Mouse (Mus musculus): Measurements from ENCODE around the gene Slc12a5. TPM values are rescaled to one million over a fixed set of nuclear protein-coding genes. Genes with fewer than 3 reads are reported as not detected.

Gene Slc12a5
- polyA plus RNA-seq, 1 experiment from 2014 or later: 6.0 TPM

GRCm38 (mm10) chr2:164921984-164922383, 38.6 kb upstream of the Slc12a5 start:
- no peak overlapping the region for H3K27ac ChIP-seq (ENCODE audit: low read depth, low read length)
- H3K27me3 ChIP-seq (ENCODE audit: control insufficient read depth, insufficient read depth, low read length): no peaks in the 10 kb centered on the region
- DNase-seq (ENCODE audit: low spot score) (no peak), ATAC-seq (ENCODE audit: insufficient read depth, low FRiP score, low TSS enrichment) (no peak)
- no peak overlapping the region for H3K9ac ChIP-seq (ENCODE audit: low read length)
- WGBS: 61% methylated on average over 7 of the region's 7 CpGs
- no peaks in the 10 kb centered on the region for H3K9me3 ChIP-seq (ENCODE audit: control insufficient read depth, low read length)
- H3K4me1 ChIP-seq (ENCODE audit: control insufficient read depth, insufficient read depth, low read length): peaks cover 14% of the 10 kb centered on the region
- H3K4me3 ChIP-seq (ENCODE audit: low read depth, low read length): no peak overlapping the region
- no peak overlapping the region for H3K4me2 ChIP-seq (ENCODE audit: low read depth)
- no peaks in the 10 kb centered on the region for H3K36me3 ChIP-seq (ENCODE audit: control insufficient read depth, insufficient read depth, low read length)

GRCm38 (mm10) chr2:164923291-164923690, 37.3 kb upstream of the Slc12a5 start:
- H3K4me1 ChIP-seq (ENCODE audit: control insufficient read depth, insufficient read depth, low read length): peaks cover 14% of the 10 kb centered on the region

GRCm38 (mm10) chr2:164924100-164924857, 36.3 kb upstream of the Slc12a5 start:
- H3K36me3 ChIP-seq (ENCODE audit: control insufficient read depth, insufficient read depth, low read length): no peaks in the 10 kb centered on the region

More at GRCm38 (mm10) chr2:164923291-164923690, 37.3 kb upstream of the Slc12a5 start:
- Histone ChIP-seq H3K4me3 (ENCODE audit: low read depth, low read length) (no peak overlapping the region), H3K4me2 (ENCODE audit: low read depth) (no peak overlapping the region), H3K27me3 (ENCODE audit: control insufficient read depth, insufficient read depth, low read length) (no peaks in the 10 kb centered on the region), H3K27ac (ENCODE audit: low read depth, low read length) (no peak overlapping the region), H3K9ac (ENCODE audit: low read length) (no peak overlapping the region; the same call in 1 of the 2 replicates), H3K9me3 (ENCODE audit: control insufficient read depth, low read length) (no peaks in the 10 kb centered on the region), H3K36me3 (ENCODE audit: control insufficient read depth, insufficient read depth, low read length) (no peaks in the 10 kb centered on the region)
- ATAC-seq (ENCODE audit: insufficient read depth, low FRiP score, low TSS enrichment) (no peak), DNase-seq (ENCODE audit: low spot score) (no peak)
- WGBS: 41% methylated on average over 4 of the region's 4 CpGs

GRCm38 (mm10) chr2:164930706-164931581, 29.7 kb upstream of the Slc12a5 start:
- Histone ChIP-seq H3K4me1 (ENCODE audit: control insufficient read depth, insufficient read depth, low read length) (no peaks in the 10 kb centered on the region), H3K27ac (ENCODE audit: low read depth, low read length) (no peak overlapping the region), H3K36me3 (ENCODE audit: control insufficient read depth, insufficient read depth, low read length) (no peaks in the 10 kb centered on the region), H3K9ac (ENCODE audit: low read length) (no peak overlapping the region), H3K4me2 (ENCODE audit: low read depth) (no peak overlapping the region), H3K9me3 (ENCODE audit: control insufficient read depth, low read length) (no peaks in the 10 kb centered on the region), H3K27me3 (ENCODE audit: control insufficient read depth, insufficient read depth, low read length) (no peaks in the 10 kb centered on the region), H3K4me3 (ENCODE audit: low read depth, low read length) (no peak overlapping the region)
- DNase-seq (ENCODE audit: low spot score): no peak
- no peak for ATAC-seq (ENCODE audit: insufficient read depth, low FRiP score, low TSS enrichment)
- WGBS: 66% methylated on average over 11 of the region's 11 CpGs

More at GRCm38 (mm10) chr2:164924100-164924857, 36.3 kb upstream of the Slc12a5 start:
- Histone ChIP-seq H3K4me1 (ENCODE audit: control insufficient read depth, insufficient read depth, low read length) (peaks cover 14% of the 10 kb centered on the region), H3K4me3 (ENCODE audit: low read depth, low read length) (no peak overlapping the region), H3K4me2 (ENCODE audit: low read depth) (no peak overlapping the region), H3K9ac (ENCODE audit: low read length) (no peak overlapping the region), H3K27me3 (ENCODE audit: control insufficient read depth, insufficient read depth, low read length) (no peaks in the 10 kb centered on the region), H3K9me3 (ENCODE audit: control insufficient read depth, low read length) (no peaks in the 10 kb centered on the region), H3K27ac (ENCODE audit: low read depth, low read length) (no peak overlapping the region)
- WGBS: 40% methylated on average over 11 of the region's 11 CpGs
- DNase-seq (ENCODE audit: low spot score) (peak; percentile 80), ATAC-seq (ENCODE audit: insufficient read depth, low FRiP score, low TSS enrichment) (0 out of 2 replicates have a peak, but pooled peaks have one; percentile 61)

GRCm38 (mm10) chr2:164933534-164933933, 27.1 kb upstream of the Slc12a5 start:
- DNase-seq (ENCODE audit: low spot score): no peak
- 53% methylated on average over 10 of the region's 10 CpGs for WGBS
- H3K4me2 ChIP-seq (ENCODE audit: low read depth): no peak overlapping the region
- H3K9ac ChIP-seq (ENCODE audit: low read length): no peak overlapping the region
- no peaks in the 10 kb centered on the region for H3K36me3 ChIP-seq (ENCODE audit: control insufficient read depth, insufficient read depth, low read length)
- H3K4me1 ChIP-seq (ENCODE audit: control insufficient read depth, insufficient read depth, low read length): 0 out of 2 replicates have a peak, but pooled peaks cover 2% of the 10 kb centered on the region
- H3K27ac ChIP-seq (ENCODE audit: low read depth, low read length): no peak overlapping the region
- H3K9me3 ChIP-seq (ENCODE audit: control insufficient read depth, low read length): no peaks in the 10 kb centered on the region
- ATAC-seq (ENCODE audit: insufficient read depth, low FRiP score, low TSS enrichment): no peak
- no peak overlapping the region for H3K4me3 ChIP-seq (ENCODE audit: low read depth, low read length)
- peaks cover 11% of the 10 kb centered on the region for H3K27me3 ChIP-seq (ENCODE audit: control insufficient read depth, insufficient read depth, low read length)

GRCm38 (mm10) chr2:164935991-164936390, 24.6 kb upstream of the Slc12a5 start:
- Histone ChIP-seq H3K4me2 (ENCODE audit: low read depth) (no peak overlapping the region), H3K9ac (ENCODE audit: low read length) (no peak overlapping the region), H3K4me3 (ENCODE audit: low read depth, low read length) (no peak overlapping the region), H3K4me1 (ENCODE audit: control insufficient read depth, insufficient read depth, low read length) (peaks cover 19% of the 10 kb centered on the region), H3K36me3 (ENCODE audit: control insufficient read depth, insufficient read depth, low read length) (no peaks in the 10 kb centered on the region), H3K27ac (ENCODE audit: low read depth, low read length) (no peak overlapping the region), H3K9me3 (ENCODE audit: control insufficient read depth, low read length) (no peaks in the 10 kb centered on the region), H3K27me3 (ENCODE audit: control insufficient read depth, insufficient read depth, low read length) (peaks cover 19% of the 10 kb centered on the region)
- DNase-seq (ENCODE audit: low spot score) (no peak), ATAC-seq (ENCODE audit: insufficient read depth, low FRiP score, low TSS enrichment) (no peak)
- WGBS: 79% methylated on average over 4 of the region's 4 CpGs

GRCm38 (mm10) chr2:164938146-164939091, 22.2 kb upstream of the Slc12a5 start:
- H3K4me3 ChIP-seq (ENCODE audit: low read depth, low read length): peak overlapping the region; percentile 20
- peak; percentile 65 for DNase-seq (ENCODE audit: low spot score)
- H3K27me3 ChIP-seq (ENCODE audit: control insufficient read depth, insufficient read depth, low read length): peaks cover 19% of the 10 kb centered on the region
- WGBS: 3% methylated on average over 39 of the region's 39 CpGs
- H3K36me3 ChIP-seq (ENCODE audit: control insufficient read depth, insufficient read depth, low read length): no peaks in the 10 kb centered on the region
- no peaks in the 10 kb centered on the region for H3K9me3 ChIP-seq (ENCODE audit: control insufficient read depth, low read length)
- ATAC-seq (ENCODE audit: insufficient read depth, low FRiP score, low TSS enrichment): peak; percentile 86
- peak overlapping the region; percentile 49 for H3K4me2 ChIP-seq (ENCODE audit: low read depth)
- no peak overlapping the region for H3K27ac ChIP-seq (ENCODE audit: low read depth, low read length)
- H3K9ac ChIP-seq (ENCODE audit: low read length): no peak overlapping the region
- peaks cover 19% of the 10 kb centered on the region for H3K4me1 ChIP-seq (ENCODE audit: control insufficient read depth, insufficient read depth, low read length)

GRCm38 (mm10) chr2:164939106-164939505, 21.5 kb upstream of the Slc12a5 start:
- no peak overlapping the region for H3K9ac ChIP-seq (ENCODE audit: low read length)
- no peak overlapping the region for H3K27ac ChIP-seq (ENCODE audit: low read depth, low read length)
- no peaks in the 10 kb centered on the region for H3K36me3 ChIP-seq (ENCODE audit: control insufficient read depth, insufficient read depth, low read length)
- H3K9me3 ChIP-seq (ENCODE audit: control insufficient read depth, low read length): no peaks in the 10 kb centered on the region
- ATAC-seq (ENCODE audit: insufficient read depth, low FRiP score, low TSS enrichment): 0 out of 2 replicates have a peak, but pooled peaks have one; percentile 31
- WGBS: under 1% methylated on average over 11 of the region's 11 CpGs
- peak overlapping the region; percentile 20; the same call in 1 of the 2 replicates for H3K4me3 ChIP-seq (ENCODE audit: low read depth, low read length)
- H3K4me2 ChIP-seq (ENCODE audit: low read depth): peak overlapping the region; percentile 49
- peaks cover 19% of the 10 kb centered on the region for H3K27me3 ChIP-seq (ENCODE audit: control insufficient read depth, insufficient read depth, low read length)
- H3K4me1 ChIP-seq (ENCODE audit: control insufficient read depth, insufficient read depth, low read length): peaks cover 19% of the 10 kb centered on the region
- DNase-seq (ENCODE audit: low spot score): no peak
